Mouse (Mus musculus): ENCODE results near the gene Plvap. TPM values are rescaled to one million over a fixed set of nuclear protein-coding genes. Genes with fewer than 3 reads are reported as not detected.

Plvap gene
- polyA plus RNA-seq (2014; fragmentation: Nextera tagmentation; extraction: Ambion mirVana), result 35.3 and 37.2 TPM in 2 replicates

DNA sequence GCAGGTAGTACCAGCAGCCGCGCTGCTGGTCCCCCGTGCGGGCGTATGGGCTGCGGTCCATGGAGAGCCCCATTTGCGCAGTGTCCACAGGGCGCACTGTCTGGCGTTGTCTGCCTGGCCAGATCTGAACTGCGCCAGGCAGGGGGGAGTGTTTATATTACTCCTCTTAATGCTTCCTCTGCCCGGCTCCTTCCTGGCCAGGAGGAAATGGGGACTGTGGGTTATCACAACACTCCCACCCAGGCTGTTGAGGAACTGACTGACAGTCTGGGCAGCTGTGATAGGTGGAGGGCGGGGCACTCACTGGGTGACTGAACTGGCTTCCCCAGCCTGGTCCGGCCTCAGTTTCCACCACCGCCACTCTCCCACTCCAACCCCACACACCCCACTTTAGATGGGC lies at the start of gene Plvap:
TSS of gene Plvap (minus strand) at position 109 of the 400 bp plus-strand sequence.
- no peaks in the 10 kb centered on the region for H3K9me3 ChIP-seq (ENCODE audit: control insufficient read depth, low read length)
- no peaks in the 10 kb centered on the region for H3K36me3 ChIP-seq (ENCODE audit: control insufficient read depth, insufficient read depth, low read length)
- 50% methylated on average over 14 of the region's 14 CpGs for WGBS
- no peak within 1 kb of the TSS for H3K4me3 ChIP-seq (ENCODE audit: low read depth, low read length)
- no peak within 1 kb of the TSS for H3K9ac ChIP-seq (ENCODE audit: low read depth, low read length)
- DNase-seq (ENCODE audit: low spot score) (no peak), ATAC-seq (ENCODE audit: low FRiP score) (no peak)
- no peak within 1 kb of the TSS for H3K27ac ChIP-seq (ENCODE audit: low read depth, low read length)
- H3K4me2 ChIP-seq (replicated peaks; ENCODE audit: low read depth, low read length), result no peak within 1 kb of the TSS
- peaks cover 32% of the 10 kb centered on the region for H3K27me3 ChIP-seq (ENCODE audit: control insufficient read depth, insufficient read depth, low read length)
- H3K4me1 ChIP-seq (replicated peaks; ENCODE audit: control insufficient read depth, insufficient read depth, low read length), result peaks cover 4% of the 10 kb centered on the region; the same call in 1 of the 2 replicates

DNA sequence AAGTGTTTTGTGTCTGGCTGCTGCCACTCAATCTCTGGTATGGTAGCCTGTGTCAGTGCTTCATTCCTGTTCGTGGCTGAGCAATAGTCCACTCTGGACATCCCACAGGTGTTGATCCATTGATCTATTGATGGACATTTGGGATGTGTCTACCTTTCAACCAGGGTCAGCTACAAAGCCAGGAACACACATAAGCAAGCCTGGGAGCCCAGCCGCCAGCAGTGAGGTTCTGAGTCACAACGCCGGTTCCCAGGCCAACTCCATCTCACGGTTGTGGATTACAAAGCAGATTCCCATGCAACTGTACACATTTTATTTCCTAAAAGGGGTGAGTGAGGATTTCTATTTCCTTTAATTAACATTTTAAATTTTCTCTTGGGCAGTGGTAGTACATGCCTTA lies 49.2 kb upstream of the Plvap start:
- H3K4me2 ChIP-seq (replicated peaks; ENCODE audit: low read depth, low read length), result no peak overlapping the region
- H3K4me3 ChIP-seq (ENCODE audit: low read depth, low read length), result no peak overlapping the region
- ATAC-seq (ENCODE audit: low FRiP score) (no peak), DNase-seq (ENCODE audit: low spot score) (no peak)
- H3K36me3 ChIP-seq (ENCODE audit: control insufficient read depth, insufficient read depth, low read length), result no peaks in the 10 kb centered on the region
- no peaks in the 10 kb centered on the region for H3K9me3 ChIP-seq (ENCODE audit: control insufficient read depth, low read length)
- no peak overlapping the region for H3K27ac ChIP-seq (ENCODE audit: low read depth, low read length)
- 81% methylated on average over 5 of the region's 5 CpGs for WGBS
- peaks cover 75% of the 10 kb centered on the region for H3K27me3 ChIP-seq (ENCODE audit: control insufficient read depth, insufficient read depth, low read length)
- H3K4me1 ChIP-seq (replicated peaks; ENCODE audit: control insufficient read depth, insufficient read depth, low read length), result peaks cover 2% of the 10 kb centered on the region; the same call in 1 of the 2 replicates
- H3K9ac ChIP-seq (ENCODE audit: low read depth, low read length), result no peak overlapping the region

DNA sequence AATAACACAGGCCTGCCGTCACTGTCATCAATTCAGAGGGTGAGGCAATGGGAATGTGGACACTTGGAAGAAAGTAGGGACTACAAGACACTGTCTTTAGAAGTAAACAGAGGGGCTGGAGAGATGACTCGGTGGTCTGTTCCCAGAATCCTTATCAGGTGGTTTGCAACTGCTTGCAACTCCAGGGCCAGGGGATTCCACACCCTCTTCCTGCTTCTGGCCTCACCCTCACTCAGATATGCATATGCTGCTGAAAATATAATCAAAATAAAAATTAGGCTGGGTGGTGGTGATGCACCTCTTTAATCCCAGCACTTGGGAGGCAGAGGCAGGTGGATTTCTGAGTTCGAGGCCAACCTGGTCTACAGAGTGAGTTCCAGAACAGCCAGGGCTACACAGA lies 48.5 kb upstream of the Plvap start:
- no peak for DNase-seq (ENCODE audit: low spot score)
- H3K4me3 ChIP-seq (ENCODE audit: low read depth, low read length), result no peak overlapping the region
- H3K4me2 ChIP-seq (replicated peaks; ENCODE audit: low read depth, low read length), result no peak overlapping the region
- H3K36me3 ChIP-seq (ENCODE audit: control insufficient read depth, insufficient read depth, low read length), result no peaks in the 10 kb centered on the region
- WGBS, result 81% methylated on average over 3 of the region's 3 CpGs
- peaks cover 2% of the 10 kb centered on the region; the same call in 1 of the 2 replicates for H3K4me1 ChIP-seq (replicated peaks; ENCODE audit: control insufficient read depth, insufficient read depth, low read length)
- peaks cover 78% of the 10 kb centered on the region for H3K27me3 ChIP-seq (ENCODE audit: control insufficient read depth, insufficient read depth, low read length)
- no peak for ATAC-seq (ENCODE audit: low FRiP score)
- no peak overlapping the region for H3K27ac ChIP-seq (ENCODE audit: low read depth, low read length)
- no peaks in the 10 kb centered on the region for H3K9me3 ChIP-seq (ENCODE audit: control insufficient read depth, low read length)
- H3K9ac ChIP-seq (ENCODE audit: low read depth, low read length), result no peak overlapping the region

- Histone ChIP-seq H3K4me3 (ENCODE audit: low read depth, low read length) (peak overlapping the region; percentile 23), H3K9ac (ENCODE audit: low read depth, low read length) (no peak overlapping the region; the same call in 1 of the 2 replicates), H3K27ac (ENCODE audit: low read depth, low read length) (no peak overlapping the region), H3K4me2 (replicated peaks; ENCODE audit: low read depth, low read length) (peak overlapping the region; percentile 38), H3K27me3 (ENCODE audit: control insufficient read depth, insufficient read depth, low read length) (peaks cover 78% of the 10 kb centered on the region), H3K9me3 (ENCODE audit: control insufficient read depth, low read length) (no peaks in the 10 kb centered on the region), H3K36me3 (ENCODE audit: control insufficient read depth, insufficient read depth, low read length) (no peaks in the 10 kb centered on the region), H3K4me1 (replicated peaks; ENCODE audit: control insufficient read depth, insufficient read depth, low read length) (peaks cover 2% of the 10 kb centered on the region; the same call in 1 of the 2 replicates)
- 2% methylated on average over 24 of the region's 24 CpGs for WGBS
- peak; percentile 69 for DNase-seq (ENCODE audit: low spot score)
- ATAC-seq (ENCODE audit: low FRiP score), result peak; percentile 36; the same call in 1 of the 2 replicates
These were observed 47.6 kb upstream of the Plvap start for GRCm38 (mm10) chr8:71558958-71559690.

DNA sequence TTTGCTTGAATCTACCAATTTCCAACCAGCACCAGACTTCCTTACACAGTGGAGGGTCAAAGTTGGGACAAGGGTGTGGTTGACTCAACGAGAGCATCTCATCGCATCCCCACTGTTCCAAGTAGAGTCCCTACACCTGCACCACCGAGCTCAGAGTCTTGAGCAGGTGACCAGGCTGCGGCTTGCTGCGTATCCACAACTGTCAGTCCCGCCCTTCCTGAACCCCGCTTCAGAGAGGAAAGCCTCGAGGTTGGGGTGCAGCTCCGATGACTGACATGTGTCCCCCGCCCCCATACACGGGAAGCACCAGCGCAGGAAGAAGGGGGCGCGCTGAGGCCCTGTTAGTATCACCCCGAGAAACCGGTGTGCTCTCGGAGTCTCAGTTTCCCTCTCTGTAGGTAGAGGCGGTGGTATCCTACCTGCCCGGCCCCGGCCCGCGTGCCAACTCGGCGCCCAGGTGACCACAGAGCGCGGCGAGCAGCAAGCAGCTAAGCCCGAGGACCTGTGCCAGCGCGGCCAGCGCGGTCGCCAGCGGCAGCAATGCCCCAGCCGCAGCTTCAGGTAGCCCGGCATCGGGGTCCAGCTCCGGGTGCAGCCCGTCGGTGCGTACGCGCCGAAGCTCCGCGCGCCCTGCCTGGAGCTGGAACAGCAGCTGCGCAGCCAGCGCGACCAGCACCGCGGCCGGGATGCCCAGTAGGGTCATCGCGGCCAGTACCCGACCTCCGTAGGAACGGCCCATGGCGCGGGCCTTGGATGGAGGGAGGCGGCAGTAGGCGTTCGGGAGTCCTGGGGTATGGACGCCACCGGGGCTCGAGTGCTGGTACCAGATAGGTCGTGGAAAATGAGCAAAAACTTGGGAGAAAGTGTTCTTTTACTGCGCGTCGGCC lies 46.8 kb upstream of the Plvap start, which contains the start of gene Tmem221:
TSS of gene Tmem221 (minus strand) at position 801 of the 887 bp plus-strand sequence.
- Histone ChIP-seq H3K27ac (ENCODE audit: low read depth, low read length) (no peak within 1 kb of the TSS), H3K4me3 (ENCODE audit: low read depth, low read length) (peak within 1 kb of the TSS; percentile 23), H3K27me3 (ENCODE audit: control insufficient read depth, insufficient read depth, low read length) (peaks cover 75% of the 10 kb centered on the region), H3K4me2 (replicated peaks; ENCODE audit: low read depth, low read length) (peak within 1 kb of the TSS; percentile 38), H3K9ac (ENCODE audit: low read depth, low read length) (peak within 1 kb of the TSS; percentile 7; the same call in 1 of the 2 replicates), H3K36me3 (ENCODE audit: control insufficient read depth, insufficient read depth, low read length) (no peaks in the 10 kb centered on the region), H3K4me1 (replicated peaks; ENCODE audit: control insufficient read depth, insufficient read depth, low read length) (peaks cover 2% of the 10 kb centered on the region; the same call in 1 of the 2 replicates), H3K9me3 (ENCODE audit: control insufficient read depth, low read length) (no peaks in the 10 kb centered on the region)
- peak; percentile 4; the same call in 1 of the 2 replicates for ATAC-seq (ENCODE audit: low FRiP score)
- WGBS, result 4% methylated on average over 70 of the region's 70 CpGs
- DNase-seq (ENCODE audit: low spot score), result peak; percentile 32

DNA sequence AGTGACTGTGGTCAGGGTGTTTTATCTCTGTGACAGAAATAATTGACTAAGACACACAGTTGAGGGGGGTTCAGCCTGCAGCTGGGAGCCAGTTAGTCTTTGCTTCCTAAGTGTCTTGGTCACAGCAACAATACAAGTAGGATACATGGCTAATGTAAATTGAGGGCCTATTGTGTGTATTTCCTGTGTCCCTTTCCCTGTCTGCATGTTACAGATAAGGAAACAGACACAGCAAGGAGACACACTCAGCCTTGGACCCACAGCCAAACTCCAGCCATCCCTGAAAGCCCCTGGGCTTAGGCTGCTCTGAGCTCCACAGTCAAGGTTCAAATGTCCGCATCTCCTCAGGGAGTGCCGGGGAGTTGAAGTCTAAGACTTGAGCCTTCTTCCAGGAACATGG lies 43.1 kb upstream of the Plvap start:
- Histone ChIP-seq H3K9me3 (ENCODE audit: control insufficient read depth, low read length) (no peaks in the 10 kb centered on the region), H3K36me3 (ENCODE audit: control insufficient read depth, insufficient read depth, low read length) (no peaks in the 10 kb centered on the region), H3K27ac (ENCODE audit: low read depth, low read length) (no peak overlapping the region), H3K27me3 (ENCODE audit: control insufficient read depth, insufficient read depth, low read length) (peaks cover 42% of the 10 kb centered on the region), H3K4me2 (replicated peaks; ENCODE audit: low read depth, low read length) (no peak overlapping the region), H3K4me3 (ENCODE audit: low read depth, low read length) (no peak overlapping the region), H3K4me1 (replicated peaks; ENCODE audit: control insufficient read depth, insufficient read depth, low read length) (no peaks in the 10 kb centered on the region; the same call in 1 of the 2 replicates), H3K9ac (ENCODE audit: low read depth, low read length) (no peak overlapping the region)
- ATAC-seq (ENCODE audit: low FRiP score) (no peak), DNase-seq (ENCODE audit: low spot score) (no peak)
- 91% methylated on average over 2 of the region's 2 CpGs for WGBS

GRCm38 (mm10) chr8:71554001-71554400 lies 42.4 kb upstream of the Plvap start:
- Histone ChIP-seq H3K36me3 (ENCODE audit: control insufficient read depth, insufficient read depth, low read length) (no peaks in the 10 kb centered on the region), H3K27me3 (ENCODE audit: control insufficient read depth, insufficient read depth, low read length) (peaks cover 36% of the 10 kb centered on the region), H3K4me2 (replicated peaks; ENCODE audit: low read depth, low read length) (no peak overlapping the region), H3K9me3 (ENCODE audit: control insufficient read depth, low read length) (no peaks in the 10 kb centered on the region), H3K4me3 (ENCODE audit: low read depth, low read length) (no peak overlapping the region), H3K27ac (ENCODE audit: low read depth, low read length) (no peak overlapping the region), H3K4me1 (replicated peaks; ENCODE audit: control insufficient read depth, insufficient read depth, low read length) (no peaks in the 10 kb centered on the region; the same call in 1 of the 2 replicates), H3K9ac (ENCODE audit: low read depth, low read length) (no peak overlapping the region)
- DNase-seq (ENCODE audit: low spot score) (no peak), ATAC-seq (ENCODE audit: low FRiP score) (no peak)
- 80% methylated on average over 6 of the region's 6 CpGs for WGBS

DNA sequence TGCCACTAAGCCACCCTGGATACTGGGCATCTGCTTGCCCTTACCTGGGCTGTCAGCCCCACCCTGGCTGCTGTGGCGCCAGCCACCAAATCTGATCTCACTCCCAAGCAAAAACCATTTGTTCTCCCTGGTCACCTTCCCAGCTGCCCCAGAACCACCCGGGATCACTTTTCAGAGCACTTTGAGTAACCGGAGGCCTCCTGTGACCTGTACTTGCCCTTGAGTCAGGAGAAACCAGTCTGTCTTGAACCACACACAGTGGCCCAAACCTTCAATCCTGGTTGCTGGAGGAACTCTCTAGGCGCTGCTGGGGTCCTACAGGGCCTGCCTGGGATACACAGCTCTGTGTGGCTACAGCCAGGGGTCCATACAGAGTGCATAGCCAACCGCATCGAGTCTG lies 41.2 kb upstream of the Plvap start:
- Histone ChIP-seq H3K27ac (ENCODE audit: low read depth, low read length) (no peak overlapping the region), H3K27me3 (ENCODE audit: control insufficient read depth, insufficient read depth, low read length) (peaks cover 24% of the 10 kb centered on the region), H3K9ac (ENCODE audit: low read depth, low read length) (no peak overlapping the region), H3K4me2 (replicated peaks; ENCODE audit: low read depth, low read length) (no peak overlapping the region), H3K4me1 (replicated peaks; ENCODE audit: control insufficient read depth, insufficient read depth, low read length) (no peaks in the 10 kb centered on the region), H3K4me3 (ENCODE audit: low read depth, low read length) (no peak overlapping the region), H3K9me3 (ENCODE audit: control insufficient read depth, low read length) (no peaks in the 10 kb centered on the region), H3K36me3 (ENCODE audit: control insufficient read depth, insufficient read depth, low read length) (no peaks in the 10 kb centered on the region)
- DNase-seq (ENCODE audit: low spot score) (no peak), ATAC-seq (ENCODE audit: low FRiP score) (no peak)
- WGBS, result 69% methylated on average over 6 of the region's 6 CpGs
